Mouse (Mus musculus): ENCODE results near the gene Tmc5. TPM values are rescaled to one million over a fixed set of nuclear protein-coding genes. Genes with fewer than 3 reads are reported as not detected.

Tmc5 gene
- under 1 TPM; 0.23 to 0.30 TPM for total RNA-seq (2021)
- long read RNA-seq, experiment 1, partial matches to known transcripts, result 0 of 1 reads
- long read RNA-seq, experiment 1, other reads (novel, unspliced or antisense), result 1 of 1 reads
- long read RNA-seq, experiment 2, result 0 reads

GRCm38 (mm10) chr7:118597201-118597600 is at the start of gene Tmc5:
Tmc5 (plus strand) TSS chr7:118597297.
- no peak for TF ChIP-seq CTCF (IDR thresholded peaks at IDR 0.05)
- intact Hi-C loops (cut with DNase I), result loop anchor here (5.0 kb wide), 1 partner anchor 290 kb away; no protein-coding TSS in a partner anchor
- Histone ChIP-seq H3K4me3 (no peak within 1 kb of the TSS), H3K27ac (no peak within 1 kb of the TSS)
- no peak for DNase-seq (ENCODE audit: extremely low spot score in 1 of 2, low spot score in 2 of 2)

DNA sequence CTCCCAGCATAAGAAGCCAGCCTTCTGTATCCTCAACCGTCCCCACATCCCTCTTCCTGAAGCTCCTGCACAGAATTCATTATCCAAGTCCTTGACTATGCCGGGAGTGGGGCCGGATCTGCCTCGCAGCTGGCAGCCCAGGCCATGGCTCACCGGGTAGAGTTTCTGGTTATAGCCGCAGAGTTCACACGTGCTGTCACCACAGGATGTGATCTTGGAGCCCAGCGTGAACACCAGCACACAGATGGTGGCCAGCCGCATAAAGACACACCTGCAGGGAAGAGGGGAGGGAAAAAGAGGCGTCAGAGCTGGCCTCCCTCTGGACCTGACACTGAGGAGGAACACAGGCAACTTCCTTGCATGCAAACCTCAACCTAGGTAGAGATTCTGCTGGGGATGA is 49.6 kb upstream of the Tmc5 start:
- TF ChIP-seq CTCF (IDR thresholded peaks at IDR 0.05), result no peak
- intact Hi-C loops (cut with DNase I), result no loop called here
- DNase-seq (ENCODE audit: extremely low spot score in 1 of 2, low spot score in 2 of 2), result no peak
- Histone ChIP-seq H3K4me3 (no peak overlapping the region), H3K27ac (no peak overlapping the region)

GRCm38 (mm10) chr7:118553881-118554280 is 43.2 kb upstream of the Tmc5 start:
- no peak; the same call in 1 of the 2 replicates for TF ChIP-seq CTCF (IDR thresholded peaks at IDR 0.05)
- intact Hi-C loops (cut with DNase I), result no loop called here
- no peak for DNase-seq (ENCODE audit: extremely low spot score in 1 of 2, low spot score in 2 of 2)
- H3K4me3 ChIP-seq, result no peak overlapping the region
- no peak overlapping the region for H3K27ac ChIP-seq

- no peak for DNase-seq (ENCODE audit: extremely low spot score in 1 of 2, low spot score in 2 of 2)
These were observed 42.8 kb upstream of the Tmc5 start for GRCm38 (mm10) chr7:118554290-118554689.

GRCm38 (mm10) chr7:118569121-118569543 is 28.0 kb upstream of the Tmc5 start:
- Histone ChIP-seq H3K4me3 (no peak overlapping the region), H3K27ac (peak overlapping the region; percentile 70)
- no peak for TF ChIP-seq CTCF (IDR thresholded peaks at IDR 0.05)
- intact Hi-C loops (cut with DNase I), result no loop called here
- DNase-seq (ENCODE audit: extremely low spot score in 1 of 2, low spot score in 2 of 2), result no peak

More at GRCm38 (mm10) chr7:118554290-118554689, 42.8 kb upstream of the Tmc5 start:
- Histone ChIP-seq H3K27ac (no peak overlapping the region), H3K4me3 (no peak overlapping the region)
- no peak for TF ChIP-seq CTCF (IDR thresholded peaks at IDR 0.05)
- intact Hi-C loops (cut with DNase I), result no loop called here

DNA sequence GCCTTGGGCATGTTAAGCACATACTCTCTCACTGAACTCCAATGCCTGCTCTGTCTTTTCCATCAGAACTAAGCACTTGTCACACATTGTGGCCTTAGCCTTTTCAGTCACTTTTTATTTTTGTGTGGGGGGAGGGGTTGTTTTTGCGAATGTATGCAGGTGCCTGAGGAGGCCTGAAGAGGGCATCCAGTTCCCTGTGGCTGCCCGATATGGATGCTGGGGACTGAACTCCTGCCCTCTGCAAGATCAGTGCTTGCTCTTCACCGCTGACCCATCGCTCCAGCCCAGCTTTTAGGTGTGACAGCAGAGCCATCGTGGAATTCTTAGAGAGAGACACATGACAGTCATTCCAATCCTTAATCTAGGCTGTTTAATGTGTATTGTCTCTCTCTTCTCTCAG is 25.7 kb upstream of the Tmc5 start:
- H3K4me3 ChIP-seq, result no peak overlapping the region
- no peak for DNase-seq (ENCODE audit: extremely low spot score in 1 of 2, low spot score in 2 of 2)
- H3K27ac ChIP-seq, result no peak overlapping the region; the same call in 1 of the 2 replicates
- intact Hi-C loops (cut with DNase I), result no loop called here
- peak; percentile 35 for TF ChIP-seq CTCF (IDR thresholded peaks at IDR 0.05)

DNA sequence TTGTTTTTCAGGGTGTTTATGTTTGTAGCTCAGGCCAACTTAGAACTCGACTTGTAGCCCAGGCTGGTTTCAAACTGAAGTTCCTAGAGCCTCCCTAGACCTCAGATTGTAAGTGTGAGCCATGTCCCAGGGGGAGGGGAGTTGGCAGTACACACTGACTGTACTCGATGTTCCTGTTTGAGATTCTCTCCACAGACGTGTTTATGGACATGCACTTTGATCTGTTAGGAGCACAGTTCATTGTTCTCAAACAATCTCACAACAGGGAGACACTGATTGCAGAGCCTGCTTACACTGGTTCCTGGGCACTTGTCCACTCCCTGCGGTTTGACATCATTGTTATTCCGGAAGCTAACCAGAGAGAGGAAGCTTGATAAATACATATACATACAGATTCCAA is 25.1 kb upstream of the Tmc5 start:
- Histone ChIP-seq H3K27ac (peak overlapping the region; percentile 57), H3K4me3 (no peak overlapping the region)
- no peak for DNase-seq (ENCODE audit: extremely low spot score in 1 of 2, low spot score in 2 of 2)
- intact Hi-C loops (cut with DNase I), result no loop called here
- TF ChIP-seq CTCF (IDR thresholded peaks at IDR 0.05), result no peak

- intact Hi-C loops (cut with DNase I), result no loop called here
- no peak for TF ChIP-seq CTCF (IDR thresholded peaks at IDR 0.05)
- H3K27ac ChIP-seq, result peak overlapping the region; percentile 82
- no peak overlapping the region for H3K4me3 ChIP-seq
- no peak for DNase-seq (ENCODE audit: extremely low spot score in 1 of 2, low spot score in 2 of 2)
These were observed 18.8 kb upstream of the Tmc5 start for GRCm38 (mm10) chr7:118578269-118578668.

GRCm38 (mm10) chr7:118579938-118580337 is 17.2 kb upstream of the Tmc5 start:
- no peak overlapping the region for H3K27ac ChIP-seq
- H3K4me3 ChIP-seq, result no peak overlapping the region
- intact Hi-C loops (cut with DNase I), result no loop called here
- no peak for TF ChIP-seq CTCF (IDR thresholded peaks at IDR 0.05)
- DNase-seq (ENCODE audit: extremely low spot score in 1 of 2, low spot score in 2 of 2), result no peak

- no peak for DNase-seq (ENCODE audit: extremely low spot score in 1 of 2, low spot score in 2 of 2)
- TF ChIP-seq CTCF (IDR thresholded peaks at IDR 0.05), result no peak
- peak overlapping the region; percentile 86 for H3K4me3 ChIP-seq
- intact Hi-C loops (cut with DNase I), result no loop called here
- peak overlapping the region; percentile 93 for H3K27ac ChIP-seq
These were observed 13.3 kb upstream of the Tmc5 start for GRCm38 (mm10) chr7:118583821-118584220.

DNA sequence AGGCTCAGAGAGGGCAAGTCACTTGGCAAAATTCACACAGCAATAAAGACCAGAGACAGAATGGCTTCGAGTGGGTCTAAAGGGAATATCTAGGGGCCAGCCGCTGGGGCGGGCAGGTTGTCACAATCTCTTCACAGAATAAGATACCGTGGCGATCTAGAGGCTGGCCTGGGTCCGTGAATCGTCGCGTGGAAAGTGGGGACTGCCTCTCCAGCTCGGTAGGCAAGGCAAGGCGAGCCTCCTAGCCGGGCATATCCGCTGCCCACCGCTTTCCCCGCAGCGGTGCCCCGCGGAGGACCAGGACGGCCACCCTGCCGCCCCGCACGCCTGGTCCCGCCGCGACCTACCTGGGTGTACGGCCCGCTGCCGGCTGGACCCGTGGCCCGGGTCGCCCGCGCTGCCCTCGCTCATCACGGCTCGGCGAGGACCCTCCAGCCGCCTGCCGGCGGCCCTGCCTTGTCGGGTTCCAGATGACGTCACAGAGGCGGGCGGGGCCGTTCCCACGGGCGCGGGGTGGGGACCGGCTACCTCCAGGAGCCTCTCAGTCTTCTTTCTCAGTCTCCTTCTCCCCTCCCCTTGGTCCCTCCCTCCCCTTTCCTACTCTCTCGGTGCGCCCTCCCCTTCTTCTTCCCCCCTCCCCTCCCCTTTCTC is 12.7 kb upstream of the Tmc5 start, which contains the start of gene Tmc7:
Tmc7 (minus strand) TSS at position 480 of the 651 bp plus-strand sequence.
- DNase-seq (ENCODE audit: extremely low spot score in 1 of 2, low spot score in 2 of 2), result peak; percentile 85 to 89
- peak within 1 kb of the TSS; percentile 86 for H3K4me3 ChIP-seq
- TF ChIP-seq CTCF (IDR thresholded peaks at IDR 0.05), result peak; percentile 35
- H3K27ac ChIP-seq, result peak within 1 kb of the TSS; percentile 93
- intact Hi-C loops (cut with DNase I), result no loop called here

DNA sequence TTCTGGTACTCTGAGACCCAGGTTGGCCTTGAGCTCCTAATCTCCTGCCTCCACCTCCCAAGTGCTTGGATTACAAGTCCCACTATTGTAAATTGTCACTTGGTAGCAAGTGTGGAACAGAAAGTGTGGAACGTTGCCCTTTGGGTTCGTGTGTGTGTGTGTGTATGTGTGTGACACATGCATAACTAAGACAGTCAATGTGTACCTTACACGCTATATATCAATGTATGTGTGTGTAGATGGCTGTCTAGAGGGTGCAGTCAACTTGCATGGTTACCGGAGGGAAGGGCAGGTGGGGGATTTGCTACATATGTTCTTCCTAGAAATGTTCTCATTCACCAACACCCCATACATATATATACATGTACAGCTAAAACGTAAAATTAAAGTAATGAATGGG is 12.2 kb upstream of the Tmc5 start:
- intact Hi-C loops (cut with DNase I), result no loop called here
- H3K4me3 ChIP-seq, result peak overlapping the region; percentile 86
- peak overlapping the region; percentile 93; the same call in 1 of the 2 replicates for H3K27ac ChIP-seq
- TF ChIP-seq CTCF (IDR thresholded peaks at IDR 0.05), result no peak
- no peak for DNase-seq (ENCODE audit: extremely low spot score in 1 of 2, low spot score in 2 of 2)

GRCm38 (mm10) chr7:118585856-118586255 is 11.2 kb upstream of the Tmc5 start:
- H3K27ac ChIP-seq, result no peak overlapping the region
- intact Hi-C loops (cut with DNase I), result no loop called here
- no peak for TF ChIP-seq CTCF (IDR thresholded peaks at IDR 0.05)
- no peak overlapping the region for H3K4me3 ChIP-seq
- no peak for DNase-seq (ENCODE audit: extremely low spot score in 1 of 2, low spot score in 2 of 2)

Data from left cerebral cortex, adult 2 months (tissue).